Mouse (Mus musculus): ENCODE results near the gene Cdk9.

The Cdk9 gene

GRCm38 (mm10) chr2:32712934-32713817, at the start of gene Cdk9:
Cdk9 (minus strand) TSS chr2:32713076.
- DNase-seq (ENCODE audit: low spot score) = peak; percentile 90

DNA sequence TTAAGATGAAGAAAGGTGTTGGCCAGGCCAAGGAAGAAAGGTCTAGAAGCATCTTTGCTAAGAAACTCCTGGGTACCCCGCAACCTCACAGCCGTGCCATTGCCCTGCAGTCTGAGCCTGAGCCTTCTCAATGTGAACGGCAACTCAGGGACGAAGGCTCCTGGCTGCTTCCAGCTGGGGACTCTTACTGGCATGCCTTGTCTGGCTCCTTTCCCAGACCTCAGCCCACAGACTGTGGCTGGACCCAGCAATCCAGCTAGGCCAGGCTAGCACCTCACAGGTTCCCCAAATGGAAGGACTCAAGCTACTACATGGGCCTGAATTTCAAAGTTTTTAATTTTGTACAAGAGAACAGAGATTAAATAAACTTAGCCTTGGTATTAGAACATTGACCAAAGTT, 49.0 kb upstream of the Cdk9 start:
- DNase-seq (ENCODE audit: low spot score) = no peak

DNA sequence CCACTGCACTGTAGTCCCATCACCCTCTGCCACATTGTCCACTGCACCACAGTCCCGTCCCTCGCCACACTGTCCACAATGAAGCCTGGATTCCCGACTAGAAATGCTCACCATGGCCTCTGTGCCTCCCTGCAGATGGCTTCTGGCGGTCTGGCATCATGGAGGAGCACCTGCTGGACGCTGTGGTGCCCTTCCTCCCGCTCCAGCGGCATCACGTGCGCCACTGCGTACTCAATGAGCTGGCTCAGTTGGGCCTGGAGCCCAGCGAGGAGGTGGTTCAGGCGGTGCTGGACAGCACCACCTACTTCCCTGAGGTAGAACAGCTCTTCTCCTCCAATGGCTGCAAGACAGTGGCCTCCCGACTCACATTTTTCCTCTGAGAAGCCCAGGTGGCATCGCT, 48.5 kb upstream of the Cdk9 start:
- DNase-seq (ENCODE audit: low spot score) = no peak

- DNase-seq (ENCODE audit: low spot score) = no peak
Measured at GRCm38 (mm10) chr2:32759001-32759400, 46.1 kb upstream of the Cdk9 start.

GRCm38 (mm10) chr2:32758503-32758902, 45.6 kb upstream of the Cdk9 start:
- no peak for DNase-seq (ENCODE audit: low spot score)

- peak; percentile 98 for DNase-seq (ENCODE audit: low spot score)
Measured at GRCm38 (mm10) chr2:32757056-32757845, 44.4 kb upstream of the Cdk9 start, which contains the start of gene Tor2a. Tor2a (plus strand) TSS chr2:32757234.

- no peak for DNase-seq (ENCODE audit: low spot score)
Measured at GRCm38 (mm10) chr2:32756674-32757055, 43.8 kb upstream of the Cdk9 start.

GRCm38 (mm10) chr2:32752181-32752580, 39.3 kb upstream of the Cdk9 start:
- no peak for DNase-seq (ENCODE audit: low spot score)

DNA sequence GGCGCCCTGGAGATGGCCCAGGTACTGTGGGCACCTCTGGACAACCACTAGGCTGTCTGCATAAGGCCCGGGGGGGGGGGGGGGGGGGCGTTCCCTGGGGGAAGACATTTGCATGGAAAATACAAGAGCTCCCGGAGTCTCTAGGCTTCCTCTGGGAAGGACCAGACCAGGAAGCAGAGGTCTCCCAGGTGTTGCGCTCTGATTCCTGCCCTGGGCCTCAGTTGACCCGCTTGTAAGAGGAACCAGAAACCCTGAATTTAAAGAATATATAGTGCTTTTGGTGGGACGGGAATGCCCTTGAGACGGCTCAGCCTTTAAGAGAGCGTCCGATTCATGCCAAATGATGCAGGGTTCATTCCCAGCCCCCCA, 38.8 kb upstream of the Cdk9 start:
- no peak for DNase-seq (ENCODE audit: low spot score)

GRCm38 (mm10) chr2:32750887-32751664, 38.2 kb upstream of the Cdk9 start:
- peak; percentile 62 for DNase-seq (ENCODE audit: low spot score)

GRCm38 (mm10) chr2:32750199-32750598, 37.3 kb upstream of the Cdk9 start:
- DNase-seq (ENCODE audit: low spot score) = no peak

DNA sequence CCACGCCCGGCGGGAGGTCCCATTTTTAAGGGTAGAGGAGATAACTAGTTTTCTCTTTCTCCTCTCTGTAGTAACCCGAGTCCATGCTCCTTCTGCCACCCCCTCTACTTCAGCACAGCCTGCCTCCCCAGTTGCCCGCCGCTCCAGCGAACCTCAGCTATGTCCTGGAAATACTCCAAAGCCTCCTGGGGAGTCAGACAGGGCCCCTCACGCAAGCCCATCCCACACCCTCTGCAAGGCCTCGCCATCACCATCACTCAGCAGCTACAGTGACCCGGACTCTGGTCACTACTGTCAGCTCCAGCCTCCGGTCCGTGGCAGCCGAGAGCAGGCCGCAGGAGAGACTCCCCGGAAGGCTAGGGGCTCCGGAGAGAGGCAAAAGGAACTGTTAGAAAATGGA, 36.2 kb upstream of the Cdk9 start:
- DNase-seq (ENCODE audit: low spot score) = no peak

- no peak for DNase-seq (ENCODE audit: low spot score)
Measured at GRCm38 (mm10) chr2:32744272-32744982, 31.6 kb upstream of the Cdk9 start.

DNA sequence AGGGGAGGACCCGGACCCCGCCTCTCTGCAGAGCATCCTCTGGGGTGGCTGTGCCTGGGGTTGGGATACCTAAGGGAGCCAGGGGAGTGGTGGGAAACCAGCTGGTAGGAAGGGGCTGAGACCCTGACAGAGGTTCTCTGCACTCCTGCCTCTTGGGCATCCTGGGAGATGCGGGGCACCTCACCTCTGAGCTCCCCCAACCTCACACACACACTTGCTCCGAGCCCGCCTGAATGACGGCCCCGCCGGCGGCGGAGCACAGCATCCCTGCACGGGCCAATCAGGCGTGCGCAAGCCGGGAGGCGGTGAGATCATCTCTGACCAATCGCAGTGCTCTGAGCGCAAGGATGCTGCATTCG, 29.3 kb upstream of the Cdk9 start:
- DNase-seq (ENCODE audit: low spot score) = no peak

GRCm38 (mm10) chr2:32741273-32742172, 28.6 kb upstream of the Cdk9 start:
- DNase-seq (ENCODE audit: low spot score) = no peak

DNA sequence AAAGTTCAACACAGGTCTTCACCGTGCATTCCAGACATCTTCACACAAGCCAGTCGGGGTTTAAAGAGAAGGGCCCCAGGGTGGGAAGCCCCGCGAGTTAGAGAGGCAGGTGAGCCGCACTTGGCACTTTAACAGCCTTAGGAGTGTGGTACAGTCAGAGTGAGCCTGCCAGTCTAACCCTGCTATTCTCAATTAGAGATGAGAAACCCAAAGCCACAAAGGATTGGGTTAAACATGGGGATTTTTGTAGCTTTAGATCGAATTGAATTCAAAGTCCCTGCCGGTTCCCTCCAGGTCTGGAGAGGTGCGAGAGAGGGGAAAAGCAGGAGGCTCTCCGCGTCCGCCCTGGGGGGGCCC, 28.0 kb upstream of the Cdk9 start, which contains the start of gene 6330409D20Rik:
TSS of gene 6330409D20Rik (minus strand) at position 101 of the 357 bp plus-strand sequence.
- no peak for DNase-seq (ENCODE audit: low spot score)

GRCm38 (mm10) chr2:32739311-32739710, 26.4 kb upstream of the Cdk9 start:
- DNase-seq (ENCODE audit: low spot score) = no peak

DNA sequence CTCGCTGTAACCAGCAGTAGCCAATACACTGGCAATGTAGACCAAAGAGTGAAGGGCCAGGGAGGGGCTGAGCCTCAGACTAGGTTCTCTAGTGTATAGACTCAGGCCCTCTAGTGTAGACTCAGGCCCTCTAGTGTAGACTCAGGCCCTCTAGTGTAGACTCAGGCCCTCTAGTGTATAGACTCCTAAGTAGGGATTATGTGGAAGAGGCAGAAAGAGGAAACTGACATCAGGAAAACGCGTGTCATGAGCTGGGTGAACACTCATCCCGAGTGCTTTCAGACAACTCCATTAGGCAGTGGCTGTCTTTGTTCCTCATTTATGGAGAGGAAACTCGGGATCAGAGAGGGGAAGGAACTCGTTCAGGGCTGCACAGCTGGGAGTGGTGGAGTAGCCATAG, 24.1 kb upstream of the Cdk9 start:
- DNase-seq (ENCODE audit: low spot score) = no peak

DNA sequence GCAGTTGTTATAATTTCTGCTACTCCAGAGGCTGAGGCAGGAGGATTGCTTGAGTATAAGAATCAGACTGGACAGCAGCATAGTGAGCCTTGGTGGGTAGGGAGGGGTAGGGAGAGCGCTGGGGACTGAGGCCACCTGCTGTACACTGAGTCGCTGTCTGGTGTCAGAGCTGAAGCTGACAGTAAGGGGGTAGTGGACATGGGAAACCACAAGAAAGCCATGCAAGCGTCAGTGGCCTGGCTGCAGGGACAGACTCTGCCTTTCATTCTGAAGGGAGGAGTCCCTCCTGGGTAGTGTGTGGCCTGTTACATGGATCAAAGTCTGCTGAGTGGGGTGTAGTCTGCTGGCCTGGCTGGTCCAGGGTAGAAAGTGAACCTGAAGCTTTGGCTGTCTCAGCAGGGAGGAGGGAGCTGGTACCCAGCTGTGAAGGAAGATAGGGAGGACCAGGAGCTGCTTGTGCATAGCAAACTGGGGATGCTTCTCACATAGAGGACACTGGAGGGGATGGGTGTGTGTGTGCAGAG, 23.5 kb upstream of the Cdk9 start:
- no peak for DNase-seq (ENCODE audit: low spot score)

GRCm38 (mm10) chr2:32734933-32735332, 22.1 kb upstream of the Cdk9 start:
- no peak for DNase-seq (ENCODE audit: low spot score)

DNA sequence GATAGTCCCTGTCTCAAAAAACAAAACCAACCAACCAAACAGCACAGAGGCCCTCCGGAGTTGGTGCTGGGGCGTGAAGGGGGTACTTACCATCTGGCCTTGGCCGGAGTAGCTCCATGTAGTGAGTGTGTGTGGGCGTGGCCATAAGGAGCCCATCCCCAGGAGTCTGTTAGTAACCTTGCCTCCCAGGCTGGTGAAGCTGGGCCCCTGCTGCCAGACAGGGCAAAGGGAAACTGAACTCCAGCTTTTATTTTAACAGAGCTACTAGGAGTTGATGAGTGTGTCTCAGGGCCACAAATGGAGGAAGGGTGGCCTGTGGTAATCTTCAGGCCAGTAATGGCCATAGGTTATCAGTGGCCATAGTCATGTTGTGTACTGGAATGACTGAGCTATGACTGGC, 21.6 kb upstream of the Cdk9 start:
- DNase-seq (ENCODE audit: low spot score) = no peak

All from testis, postnatal 14 days (tissue).